Mouse (Mus musculus) liver, embryonic 12.5 days (tissue): ENCODE data around the gene Cdkal1. TPM values are rescaled to one million over a fixed set of nuclear protein-coding genes. Genes with fewer than 3 reads are reported as not detected.

Source experiments
- ATAC-seq: fragments of 200-750 bp; cut with Nextera tagmentation; 2 replicates; pipeline ENCODE4 v1.8.0; 2017; ENCODE audit warnings: moderate number of reproducible peaks, mild to moderate bottlenecking, moderate library complexity
- H3K27ac ChIP-seq: fragments of 300-500 bp; sonication (generic); 2 replicates; pipeline ENCODE4 v1.5.1; 2016; ENCODE audit warnings: mild to moderate bottlenecking
- H3K27me3 ChIP-seq: fragments of 300-500 bp; sonication (generic); replicated peaks from 2 replicates; pipeline ENCODE4 v1.6.1; 2016; ENCODE audit warnings: mild to moderate bottlenecking, moderate library complexity
- H3K36me3 ChIP-seq: fragments of 300-500 bp; sonication (generic); 2 replicates; pipeline ENCODE4 v1.6.1; 2016; ENCODE audit warnings: mild to moderate bottlenecking, moderate library complexity
- H3K4me1 ChIP-seq: fragments of 300-500 bp; sonication (generic); 2 replicates; pipeline ENCODE4 v1.6.1; 2016
- H3K4me2 ChIP-seq: fragments of 300-500 bp; sonication (generic); 2 replicates; pipeline ENCODE4 v1.6.1; 2016; ENCODE audit warnings: mild to moderate bottlenecking, moderate library complexity
- H3K4me3 ChIP-seq: fragments of 300-500 bp; sonication (generic); 2 replicates; pipeline ENCODE4 v1.5.1; 2016; ENCODE audit warnings: mild to moderate bottlenecking, moderate library complexity
- H3K9ac ChIP-seq: fragments of 300-500 bp; sonication (generic); 2 replicates; pipeline ENCODE4 v1.6.1; 2016; ENCODE audit warnings: mild to moderate bottlenecking, moderate library complexity
- H3K9me3 ChIP-seq: fragments of 300-500 bp; sonication (generic); replicated peaks from 2 replicates; pipeline ENCODE4 v1.6.1; 2016; ENCODE audit warnings: mild to moderate bottlenecking, moderate library complexity
- WGBS: fragments of 180-500 bp; shearing (Covaris S2); methylation state at CpG from one replicate; pipeline ENCODE4 v1.1.7; 2016; ENCODE audit not compliant: insufficient replicate concordance; 5-methylcytosine and 5-hydroxymethylcytosine counted together
- polyA plus RNA-seq: library from polyadenylated mRNA; unstranded; fragments of >200 nt; fragmentation: Nextera tagmentation; extraction: Ambion mirVana; gene quantifications from 2 replicates; pipeline ENCODE4 v1.2.1, GENCODE M21; 2016

Cdkal1 gene
- polyA plus RNA-seq, 1 experiment from 2014 or later: 16.0 TPM

DNA sequence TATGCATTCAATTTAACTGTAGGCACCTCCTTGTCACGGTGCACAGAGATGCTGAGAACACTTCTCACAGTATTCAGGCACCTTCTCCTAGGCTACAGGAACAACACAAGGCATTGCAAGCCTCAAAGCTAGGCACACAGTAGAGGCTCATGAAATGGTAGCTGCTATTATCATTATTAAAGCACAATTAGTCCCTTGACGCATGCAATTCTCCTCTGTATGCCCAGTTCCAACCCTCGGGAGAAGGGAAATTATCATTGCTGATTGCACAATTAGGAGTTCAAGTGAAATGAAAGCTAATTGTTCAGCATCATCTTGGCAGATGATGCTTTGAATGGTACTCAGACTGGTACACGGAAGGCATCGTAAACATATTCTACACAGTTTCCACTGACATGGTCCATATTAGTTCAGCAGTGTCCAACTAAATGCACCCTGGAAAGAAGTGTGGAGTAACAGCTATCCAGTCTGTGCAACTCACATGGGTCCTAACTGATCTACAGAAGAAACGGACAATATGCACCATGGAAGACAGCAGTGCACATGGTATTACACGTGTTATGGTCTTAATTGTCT lies 506.0 kb downstream of the Cdkal1 start:
- WGBS: 79% methylated on average over 7 of the region's 7 CpGs
- no peaks in the 10 kb centered on the region for H3K4me1 ChIP-seq
- no peak overlapping the region for H3K9ac ChIP-seq
- 0 out of 2 replicates have a peak, but pooled peaks cover 3% of the 10 kb centered on the region for H3K9me3 ChIP-seq
- no peak overlapping the region for H3K4me2 ChIP-seq
- peaks cover 12% of the 10 kb centered on the region for H3K36me3 ChIP-seq
- no peak overlapping the region for H3K27ac ChIP-seq
- no peak overlapping the region for H3K4me3 ChIP-seq
- no peak for ATAC-seq
- H3K27me3 ChIP-seq: no peaks in the 10 kb centered on the region

DNA sequence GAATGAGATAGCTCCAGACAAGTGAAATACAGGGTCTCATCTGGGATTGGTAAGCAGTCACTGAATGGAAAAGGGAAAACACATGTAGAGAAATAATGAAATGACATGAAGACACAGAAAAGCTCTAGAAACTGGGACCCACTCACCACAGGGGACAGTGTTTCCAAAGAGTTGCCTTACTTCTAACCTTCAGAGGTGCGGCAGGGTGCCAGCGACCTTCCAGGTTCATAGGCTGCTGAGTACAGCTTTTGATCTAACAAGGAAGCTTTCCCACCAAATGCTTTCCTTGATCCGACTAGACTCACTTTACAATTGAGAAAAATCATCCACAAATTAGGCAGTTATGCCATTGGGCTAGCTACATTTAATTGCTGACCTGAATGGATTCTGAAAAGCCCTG lies 507.1 kb downstream of the Cdkal1 start:
- 87% methylated on average over 3 of the region's 3 CpGs for WGBS
- Histone ChIP-seq H3K9ac (no peak overlapping the region), H3K4me2 (no peak overlapping the region), H3K4me3 (no peak overlapping the region), H3K4me1 (no peaks in the 10 kb centered on the region), H3K9me3 (0 out of 2 replicates have a peak, but pooled peaks cover 3% of the 10 kb centered on the region), H3K27ac (no peak overlapping the region), H3K36me3 (peaks cover 12% of the 10 kb centered on the region), H3K27me3 (no peaks in the 10 kb centered on the region)
- no peak for ATAC-seq

DNA sequence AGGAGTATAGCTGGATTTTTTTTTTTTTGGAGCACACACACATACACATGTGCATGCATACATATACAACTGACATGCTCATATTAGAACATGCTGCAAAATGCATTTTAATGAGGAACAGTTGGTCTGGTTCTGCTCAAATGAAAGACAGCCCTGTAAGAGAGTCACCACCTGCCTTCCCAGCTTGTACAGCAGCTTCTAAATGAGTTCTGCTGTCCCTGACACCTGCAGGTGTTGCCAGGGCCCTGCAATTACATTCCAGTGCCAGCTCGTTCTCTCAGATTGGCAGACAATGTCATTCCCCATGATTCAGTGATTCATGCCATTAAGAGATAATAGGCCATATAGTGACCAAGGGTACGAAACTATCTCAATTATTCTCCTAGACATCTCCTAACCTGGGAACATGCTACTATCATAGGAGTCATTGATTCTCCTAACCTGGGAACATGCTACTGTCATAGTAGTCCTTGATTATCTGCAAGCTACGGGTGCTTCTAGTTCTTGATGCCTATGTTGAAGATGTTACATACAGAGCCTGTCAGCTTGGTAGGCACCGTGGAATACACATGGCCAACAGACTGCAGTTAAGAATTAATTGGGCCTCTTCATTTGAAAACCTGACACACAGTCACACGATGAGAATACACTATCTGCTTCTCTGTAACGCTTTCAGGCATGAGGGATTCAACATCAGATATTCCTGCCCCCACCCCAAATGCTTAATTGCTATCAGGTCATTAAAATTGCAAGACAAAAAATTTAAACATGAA lies 522.6 kb downstream of the Cdkal1 start:
- WGBS: 73% methylated on average over 6 of the region's 6 CpGs
- no peak overlapping the region for H3K9ac ChIP-seq
- H3K36me3 ChIP-seq: no peaks in the 10 kb centered on the region
- no peaks in the 10 kb centered on the region for H3K27me3 ChIP-seq
- H3K4me3 ChIP-seq: no peak overlapping the region
- no peaks in the 10 kb centered on the region for H3K9me3 ChIP-seq
- ATAC-seq: no peak
- H3K27ac ChIP-seq: no peak overlapping the region
- H3K4me1 ChIP-seq: no peaks in the 10 kb centered on the region
- no peak overlapping the region for H3K4me2 ChIP-seq

DNA sequence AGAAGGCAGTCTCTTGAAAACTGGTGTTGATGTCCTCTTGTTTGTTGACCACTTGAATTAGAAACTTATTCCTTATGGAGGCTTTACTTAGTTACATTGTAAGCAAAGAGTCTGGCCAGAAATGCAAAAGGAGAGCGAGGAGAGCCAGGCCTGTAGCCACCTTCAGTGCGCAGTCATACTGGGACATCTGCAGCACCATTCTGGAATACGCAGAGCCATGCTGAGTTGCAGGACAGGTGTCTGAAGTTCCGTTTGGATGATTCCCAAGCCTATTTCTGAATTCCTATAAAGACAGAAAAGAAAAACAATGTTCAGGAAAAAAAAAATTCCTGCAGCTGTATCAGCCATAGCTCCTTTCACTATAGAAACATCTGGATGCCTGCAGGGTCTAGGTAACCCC lies 529.5 kb downstream of the Cdkal1 start:
- no peak overlapping the region for H3K4me2 ChIP-seq
- no peaks in the 10 kb centered on the region for H3K4me1 ChIP-seq
- H3K36me3 ChIP-seq: no peaks in the 10 kb centered on the region
- no peak for ATAC-seq
- H3K9ac ChIP-seq: no peak overlapping the region
- 78% methylated on average over 4 of the region's 4 CpGs for WGBS
- no peak overlapping the region for H3K4me3 ChIP-seq
- no peaks in the 10 kb centered on the region for H3K9me3 ChIP-seq
- H3K27me3 ChIP-seq: no peaks in the 10 kb centered on the region
- no peak overlapping the region for H3K27ac ChIP-seq

DNA sequence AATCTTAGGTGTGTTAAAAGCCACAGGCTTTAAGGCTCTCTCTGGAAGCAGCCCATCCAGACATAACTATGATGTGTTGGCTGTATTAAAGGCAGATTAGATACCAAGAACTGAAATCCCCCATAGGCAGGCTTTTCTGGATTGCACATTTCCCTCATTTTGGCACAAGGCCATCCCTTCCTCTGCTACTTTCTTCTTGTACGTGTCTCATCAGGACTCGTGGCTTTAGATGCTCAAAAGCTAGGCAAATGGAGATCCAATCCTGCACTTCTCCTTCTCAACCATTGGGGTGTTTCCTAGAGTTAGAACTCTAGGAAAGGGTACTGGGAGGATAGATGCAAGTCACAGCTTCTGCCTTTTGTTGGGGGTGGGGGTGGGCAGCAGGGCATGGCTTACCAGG lies 535.1 kb downstream of the Cdkal1 start:
- Histone ChIP-seq H3K36me3 (no peaks in the 10 kb centered on the region), H3K4me2 (no peak overlapping the region), H3K9me3 (no peaks in the 10 kb centered on the region), H3K4me3 (no peak overlapping the region), H3K9ac (no peak overlapping the region), H3K4me1 (no peaks in the 10 kb centered on the region), H3K27me3 (no peaks in the 10 kb centered on the region), H3K27ac (no peak overlapping the region)
- WGBS: 46% methylated on average over 2 of the region's 2 CpGs
- no peak for ATAC-seq

DNA sequence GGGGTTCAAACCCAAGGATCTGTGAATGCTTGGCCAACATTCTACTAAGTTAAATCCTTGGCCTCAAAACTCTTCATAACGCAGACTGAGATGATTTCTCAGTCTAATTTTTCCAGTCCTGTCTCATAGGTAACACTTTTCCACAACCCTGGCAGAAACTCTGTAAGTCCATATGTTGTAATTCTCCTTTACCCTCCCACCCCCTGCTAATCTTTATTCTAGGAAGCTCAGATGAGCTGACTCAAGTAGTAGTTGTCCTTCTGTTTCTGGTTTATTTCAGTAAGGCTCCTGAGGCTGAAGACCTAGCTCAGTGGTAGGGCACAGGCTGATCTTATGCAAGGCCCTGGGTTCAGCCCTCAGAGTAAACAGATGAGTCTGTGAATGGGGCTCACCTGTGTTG lies 537.8 kb downstream of the Cdkal1 start:
- 67% methylated on average over 1 of the region's 1 CpGs for WGBS
- Histone ChIP-seq H3K4me2 (no peak overlapping the region), H3K36me3 (no peaks in the 10 kb centered on the region), H3K4me1 (no peaks in the 10 kb centered on the region), H3K9me3 (no peaks in the 10 kb centered on the region), H3K27ac (no peak overlapping the region), H3K9ac (no peak overlapping the region), H3K4me3 (no peak overlapping the region), H3K27me3 (no peaks in the 10 kb centered on the region)
- ATAC-seq: no peak

DNA sequence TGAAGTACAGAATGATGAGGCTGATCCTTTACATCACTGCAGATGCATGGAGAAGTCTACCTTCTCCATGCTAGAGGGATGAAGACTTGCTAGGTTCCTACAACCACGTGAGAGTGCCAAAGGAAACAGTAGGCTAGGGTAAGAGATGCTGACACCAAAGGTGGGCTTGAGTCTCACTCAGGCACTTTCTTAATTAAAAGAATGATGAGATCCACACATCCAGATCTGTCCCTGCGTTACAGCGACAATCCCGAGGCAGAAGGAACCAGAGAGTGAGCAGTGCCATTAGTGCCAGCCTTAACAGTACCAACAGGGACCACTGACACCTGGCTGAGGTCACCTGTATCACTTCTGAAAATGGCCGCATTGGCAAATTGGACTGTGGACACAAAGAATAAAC lies 539.2 kb downstream of the Cdkal1 start:
- Histone ChIP-seq H3K4me3 (no peak overlapping the region), H3K9ac (no peak overlapping the region), H3K9me3 (no peaks in the 10 kb centered on the region), H3K27ac (no peak overlapping the region), H3K36me3 (no peaks in the 10 kb centered on the region), H3K27me3 (no peaks in the 10 kb centered on the region), H3K4me2 (no peak overlapping the region), H3K4me1 (no peaks in the 10 kb centered on the region)
- WGBS: 70% methylated on average over 5 of the region's 5 CpGs
- no peak for ATAC-seq

DNA sequence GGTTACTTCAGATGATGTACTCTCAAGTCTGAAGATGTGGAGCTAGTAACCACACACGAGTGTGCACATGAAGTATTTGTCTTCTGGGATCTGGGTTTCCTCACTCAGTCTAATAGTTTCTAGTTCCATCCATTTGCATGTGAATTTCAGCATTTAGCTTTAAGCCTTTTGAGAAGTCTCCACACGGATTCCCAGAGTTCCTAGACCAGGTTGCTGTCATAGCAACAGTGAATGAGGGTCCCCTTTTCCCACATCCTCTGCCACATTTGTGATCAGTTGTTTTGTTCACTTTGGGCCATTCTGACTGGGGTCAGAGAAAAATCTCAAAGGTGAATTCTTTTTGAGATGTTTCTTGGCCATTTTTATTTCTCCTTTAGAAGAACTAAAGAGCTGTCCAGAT lies 543.4 kb downstream of the Cdkal1 start:
- H3K4me3 ChIP-seq: no peak overlapping the region
- no peaks in the 10 kb centered on the region for H3K27me3 ChIP-seq
- ATAC-seq: no peak
- no peak overlapping the region for H3K27ac ChIP-seq
- H3K36me3 ChIP-seq: no peaks in the 10 kb centered on the region
- H3K4me1 ChIP-seq: no peaks in the 10 kb centered on the region
- no peak overlapping the region for H3K4me2 ChIP-seq
- WGBS: 49% methylated on average over 2 of the region's 2 CpGs
- no peak overlapping the region for H3K9ac ChIP-seq
- no peaks in the 10 kb centered on the region for H3K9me3 ChIP-seq

DNA sequence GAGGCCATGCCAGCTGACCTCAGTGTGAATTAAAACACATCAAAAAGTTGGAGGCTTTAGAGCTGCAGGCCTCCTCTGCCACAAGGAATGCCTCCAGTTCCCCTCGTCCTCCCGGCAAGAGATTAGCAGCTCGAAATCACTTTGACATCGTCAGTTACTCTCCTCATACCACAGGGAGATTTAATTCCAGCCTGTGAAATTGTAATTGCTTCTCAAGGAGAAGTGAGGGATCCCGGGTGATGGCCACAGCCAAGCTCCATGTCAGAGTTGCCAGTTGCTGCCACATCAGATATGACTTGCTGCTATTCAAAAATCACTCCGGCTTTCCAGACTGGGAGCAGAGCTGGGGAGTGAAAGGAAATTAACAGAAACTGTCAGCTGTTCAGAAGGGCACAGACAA lies 548.1 kb downstream of the Cdkal1 start:
- Histone ChIP-seq H3K4me3 (no peak overlapping the region), H3K27ac (no peak overlapping the region), H3K9me3 (no peaks in the 10 kb centered on the region), H3K4me2 (no peak overlapping the region), H3K4me1 (no peaks in the 10 kb centered on the region), H3K27me3 (no peaks in the 10 kb centered on the region), H3K36me3 (no peaks in the 10 kb centered on the region), H3K9ac (no peak overlapping the region)
- ATAC-seq: no peak
- WGBS: 29% methylated on average over 6 of the region's 6 CpGs

DNA sequence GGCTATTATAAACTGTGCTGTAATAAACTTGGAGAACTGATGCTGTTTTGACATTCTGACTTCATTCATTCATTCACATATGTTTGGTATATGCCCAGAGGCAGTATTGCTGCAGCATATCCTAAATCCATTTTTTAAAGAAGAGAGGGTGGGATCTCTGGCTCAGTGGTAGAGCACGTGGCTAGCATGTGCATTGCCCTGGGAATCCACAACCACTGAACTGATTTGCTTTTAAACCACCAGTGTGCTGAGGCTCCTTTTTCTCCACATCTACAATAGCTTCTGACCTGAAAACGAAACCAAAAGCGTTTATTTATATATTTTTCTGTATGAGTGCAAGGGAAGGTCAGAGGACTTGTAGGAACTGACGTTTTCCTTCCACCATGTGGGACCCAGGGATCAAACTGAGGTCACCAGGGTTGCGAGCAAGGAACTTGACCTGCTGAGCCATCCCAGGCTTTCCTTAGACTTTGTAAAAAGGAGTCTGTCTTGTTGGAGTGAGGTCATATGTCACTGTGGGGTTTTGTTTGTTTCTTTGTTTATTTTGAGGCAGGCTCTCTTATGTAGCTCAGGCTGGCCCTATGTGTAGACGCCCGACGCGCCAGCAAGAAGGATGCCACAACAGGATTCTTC lies 562.8 kb downstream of the Cdkal1 start:
- H3K27ac ChIP-seq: no peak overlapping the region
- H3K4me1 ChIP-seq: no peaks in the 10 kb centered on the region
- WGBS: 74% methylated on average over 9 of the region's 9 CpGs
- ATAC-seq: no peak
- no peaks in the 10 kb centered on the region for H3K27me3 ChIP-seq
- H3K36me3 ChIP-seq: no peaks in the 10 kb centered on the region
- no peak overlapping the region for H3K4me3 ChIP-seq
- H3K4me2 ChIP-seq: no peak overlapping the region
- H3K9me3 ChIP-seq: no peaks in the 10 kb centered on the region
- H3K9ac ChIP-seq: no peak overlapping the region

DNA sequence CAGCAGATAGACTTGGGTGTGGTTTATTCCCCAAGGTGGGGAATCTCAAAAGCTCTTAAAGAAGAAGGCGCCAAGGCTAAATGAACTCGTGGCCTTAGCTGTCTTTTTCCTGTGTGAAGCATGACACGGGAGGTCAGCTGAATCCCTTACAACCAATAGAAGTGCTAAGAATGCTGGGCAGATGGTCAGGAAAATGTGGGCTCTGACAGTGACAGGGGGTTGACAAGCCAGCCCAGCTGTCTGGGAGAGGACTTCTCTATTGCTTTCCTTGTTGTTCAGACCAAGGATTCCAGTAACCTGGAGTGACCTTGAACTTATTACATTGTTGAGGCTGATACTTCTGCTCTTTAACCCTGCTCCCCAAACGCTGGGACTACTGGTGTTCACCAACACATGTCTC lies 564.9 kb downstream of the Cdkal1 start:
- no peak for ATAC-seq
- Histone ChIP-seq H3K9ac (no peak overlapping the region), H3K4me3 (no peak overlapping the region), H3K27ac (no peak overlapping the region), H3K9me3 (no peaks in the 10 kb centered on the region), H3K4me2 (no peak overlapping the region), H3K27me3 (no peaks in the 10 kb centered on the region), H3K4me1 (no peaks in the 10 kb centered on the region), H3K36me3 (no peaks in the 10 kb centered on the region)
- 35% methylated on average over 4 of the region's 4 CpGs for WGBS

DNA sequence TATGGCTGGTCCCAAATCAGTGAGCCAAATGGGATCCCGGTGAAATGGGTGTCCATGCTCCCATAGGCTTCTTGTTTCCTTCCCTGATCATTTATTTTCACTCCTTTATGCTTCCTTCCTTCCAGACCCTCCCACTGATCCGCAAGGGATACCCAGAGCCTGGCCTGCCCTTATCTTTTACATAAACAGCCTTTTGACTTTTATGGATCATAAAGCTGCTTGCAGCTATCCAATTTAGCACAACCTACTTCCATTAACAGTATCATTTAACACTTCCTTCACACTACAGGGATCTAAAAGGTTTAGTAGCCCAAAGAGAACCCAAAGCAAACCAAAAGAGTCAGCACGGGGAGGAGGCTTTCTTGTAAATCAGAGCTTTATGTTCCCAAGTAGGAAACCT lies 570.4 kb downstream of the Cdkal1 start:
- no peak overlapping the region for H3K9ac ChIP-seq
- 39% methylated on average over 3 of the region's 3 CpGs for WGBS
- no peak overlapping the region for H3K27ac ChIP-seq
- no peak overlapping the region for H3K4me2 ChIP-seq
- H3K4me1 ChIP-seq: no peaks in the 10 kb centered on the region
- no peaks in the 10 kb centered on the region for H3K36me3 ChIP-seq
- 0 out of 2 replicates have a peak, but pooled peaks cover 3% of the 10 kb centered on the region for H3K27me3 ChIP-seq
- no peaks in the 10 kb centered on the region for H3K9me3 ChIP-seq
- H3K4me3 ChIP-seq: no peak overlapping the region
- ATAC-seq: no peak
